Mouse (Mus musculus): ENCODE results near the gene Hmgn3. TPM values are rescaled to one million over a fixed set of nuclear protein-coding genes. Genes with fewer than 3 reads are reported as not detected.
A peak's percentile ranks its signal among the peaks of the same experiment; 100 is the strongest.
"Not testable (repeated sequence)": the region's sequence is repeated elsewhere in the genome, so short reads cannot be mapped to it uniquely, and the experiment has no call there.

Hmgn3 gene
- polyA plus RNA-seq (2014; fragmentation: Nextera tagmentation; extraction: Ambion mirVana): 154 and 172 TPM in 2 replicates

GRCm38 (mm10) chr9:83146446-83147188, at the start of gene Hmgn3:
Gene Hmgn3, minus strand, starts transcription at chr9:83146685.
- H3K27ac ChIP-seq (ENCODE audit: low read depth, low read length): no peak within 1 kb of the TSS
- no peaks in the 10 kb centered on the region for H3K9me3 ChIP-seq (ENCODE audit: control insufficient read depth, low read length)
- H3K36me3 ChIP-seq (ENCODE audit: control insufficient read depth, insufficient read depth, low read length): no peaks in the 10 kb centered on the region
- H3K27me3 ChIP-seq (ENCODE audit: control insufficient read depth, insufficient read depth, low read length): no peaks in the 10 kb centered on the region
- ATAC-seq (ENCODE audit: low FRiP score): peak; percentile 97
- no peak for DNase-seq (ENCODE audit: low spot score, missing footprints)
- peak within 1 kb of the TSS; percentile 62 for H3K9ac ChIP-seq (ENCODE audit: low read length)
- H3K4me2 ChIP-seq: peak within 1 kb of the TSS; percentile 94
- WGBS: 8% methylated on average over 28 of the region's 28 CpGs
- peak within 1 kb of the TSS; percentile 61 for H3K4me3 ChIP-seq (ENCODE audit: low read depth, low read length)
- peaks cover 5% of the 10 kb centered on the region for H3K4me1 ChIP-seq (ENCODE audit: control insufficient read depth, insufficient read depth, low read length)

- H3K4me2 ChIP-seq: no peak overlapping the region
- 81% methylated on average over 10 of the region's 10 CpGs for WGBS
- no peak for DNase-seq (ENCODE audit: low spot score, missing footprints)
- H3K27ac ChIP-seq (ENCODE audit: low read depth, low read length): no peak overlapping the region
- no peaks in the 10 kb centered on the region for H3K27me3 ChIP-seq (ENCODE audit: control insufficient read depth, insufficient read depth, low read length)
- ATAC-seq (ENCODE audit: low FRiP score): no peak
- H3K9ac ChIP-seq (ENCODE audit: low read length): no peak overlapping the region
- H3K4me1 ChIP-seq (ENCODE audit: control insufficient read depth, insufficient read depth, low read length): no peaks in the 10 kb centered on the region
- H3K4me3 ChIP-seq (ENCODE audit: low read depth, low read length): no peak overlapping the region
- no peaks in the 10 kb centered on the region for H3K36me3 ChIP-seq (ENCODE audit: control insufficient read depth, insufficient read depth, low read length)
- no peaks in the 10 kb centered on the region for H3K9me3 ChIP-seq (ENCODE audit: control insufficient read depth, low read length)
Measured at GRCm38 (mm10) chr9:83195765-83196164, 49.3 kb upstream of the Hmgn3 start.

- Histone ChIP-seq H3K9ac (ENCODE audit: low read length) (no peak overlapping the region), H3K27me3 (ENCODE audit: control insufficient read depth, insufficient read depth, low read length) (no peaks in the 10 kb centered on the region), H3K4me1 (ENCODE audit: control insufficient read depth, insufficient read depth, low read length) (no peaks in the 10 kb centered on the region), H3K4me3 (ENCODE audit: low read depth, low read length) (no peak overlapping the region), H3K27ac (ENCODE audit: low read depth, low read length) (no peak overlapping the region), H3K36me3 (ENCODE audit: control insufficient read depth, insufficient read depth, low read length) (no peaks in the 10 kb centered on the region), H3K9me3 (ENCODE audit: control insufficient read depth, low read length) (no peaks in the 10 kb centered on the region), H3K4me2 (no peak overlapping the region)
- ATAC-seq (ENCODE audit: low FRiP score) (no peak), DNase-seq (ENCODE audit: low spot score, missing footprints) (no peak)
- 76% methylated on average over 6 of the region's 6 CpGs for WGBS
Measured at GRCm38 (mm10) chr9:83195007-83195406, 48.5 kb upstream of the Hmgn3 start.

- H3K27me3 ChIP-seq (ENCODE audit: control insufficient read depth, insufficient read depth, low read length): no peaks in the 10 kb centered on the region
- H3K4me2 ChIP-seq: no peak overlapping the region
- DNase-seq (ENCODE audit: low spot score, missing footprints): no peak
- no peaks in the 10 kb centered on the region for H3K9me3 ChIP-seq (ENCODE audit: control insufficient read depth, low read length)
- H3K36me3 ChIP-seq (ENCODE audit: control insufficient read depth, insufficient read depth, low read length): no peaks in the 10 kb centered on the region
- H3K27ac ChIP-seq (ENCODE audit: low read depth, low read length): no peak overlapping the region
- 89% methylated on average over 2 of the region's 2 CpGs for WGBS
- H3K4me3 ChIP-seq (ENCODE audit: low read depth, low read length): no peak overlapping the region
- no peak for ATAC-seq (ENCODE audit: low FRiP score)
- no peak overlapping the region for H3K9ac ChIP-seq (ENCODE audit: low read length)
- no peaks in the 10 kb centered on the region for H3K4me1 ChIP-seq (ENCODE audit: control insufficient read depth, insufficient read depth, low read length)
Measured at GRCm38 (mm10) chr9:83187752-83188151, 41.3 kb upstream of the Hmgn3 start.

- Histone ChIP-seq H3K4me3 (ENCODE audit: low read depth, low read length) (peak overlapping the region; percentile 61), H3K36me3 (ENCODE audit: control insufficient read depth, insufficient read depth, low read length) (no peaks in the 10 kb centered on the region), H3K4me1 (ENCODE audit: control insufficient read depth, insufficient read depth, low read length) (peaks cover 5% of the 10 kb centered on the region), H3K9me3 (ENCODE audit: control insufficient read depth, low read length) (no peaks in the 10 kb centered on the region), H3K4me2 (peak overlapping the region; percentile 94), H3K27ac (ENCODE audit: low read depth, low read length) (no peak overlapping the region), H3K9ac (ENCODE audit: low read length) (peak overlapping the region; percentile 62), H3K27me3 (ENCODE audit: control insufficient read depth, insufficient read depth, low read length) (no peaks in the 10 kb centered on the region)
- 6% methylated on average over 47 of the region's 53 CpGs for WGBS
- peak; percentile 89 for ATAC-seq (ENCODE audit: low FRiP score)
- peak; percentile 97 for DNase-seq (ENCODE audit: low spot score, missing footprints)
Measured at GRCm38 (mm10) chr9:83145591-83146445, 667 bp downstream of the Hmgn3 start.

- 90% methylated on average over 4 of the region's 4 CpGs for WGBS
- H3K27ac ChIP-seq (ENCODE audit: low read depth, low read length): no peak overlapping the region
- no peaks in the 10 kb centered on the region for H3K36me3 ChIP-seq (ENCODE audit: control insufficient read depth, insufficient read depth, low read length)
- no peaks in the 10 kb centered on the region for H3K4me1 ChIP-seq (ENCODE audit: control insufficient read depth, insufficient read depth, low read length)
- DNase-seq (ENCODE audit: low spot score, missing footprints) (no peak), ATAC-seq (ENCODE audit: low FRiP score) (no peak)
- no peak overlapping the region for H3K9ac ChIP-seq (ENCODE audit: low read length)
- H3K9me3 ChIP-seq (ENCODE audit: control insufficient read depth, low read length): no peaks in the 10 kb centered on the region
- H3K4me2 ChIP-seq: no peak overlapping the region
- H3K4me3 ChIP-seq (ENCODE audit: low read depth, low read length): no peak overlapping the region
- H3K27me3 ChIP-seq (ENCODE audit: control insufficient read depth, insufficient read depth, low read length): no peaks in the 10 kb centered on the region
Measured at GRCm38 (mm10) chr9:83129831-83130230, 16.7 kb downstream of the Hmgn3 start.

GRCm38 (mm10) chr9:83127840-83128239, 18.6 kb downstream of the Hmgn3 start:
- DNase-seq (ENCODE audit: low spot score, missing footprints) (peak; percentile 78), ATAC-seq (ENCODE audit: low FRiP score) (no peak)
- no peak overlapping the region for H3K27ac ChIP-seq (ENCODE audit: low read depth, low read length)
- no peak overlapping the region for H3K4me3 ChIP-seq (ENCODE audit: low read depth, low read length)
- WGBS: 84% methylated on average over 7 of the region's 7 CpGs
- no peaks in the 10 kb centered on the region for H3K4me1 ChIP-seq (ENCODE audit: control insufficient read depth, insufficient read depth, low read length)
- H3K27me3 ChIP-seq (ENCODE audit: control insufficient read depth, insufficient read depth, low read length): no peaks in the 10 kb centered on the region
- H3K9me3 ChIP-seq (ENCODE audit: control insufficient read depth, low read length): no peaks in the 10 kb centered on the region
- H3K4me2 ChIP-seq: no peak overlapping the region
- no peaks in the 10 kb centered on the region for H3K36me3 ChIP-seq (ENCODE audit: control insufficient read depth, insufficient read depth, low read length)
- no peak overlapping the region for H3K9ac ChIP-seq (ENCODE audit: low read length)

GRCm38 (mm10) chr9:83126482-83126881, 20.0 kb downstream of the Hmgn3 start:
- DNase-seq (ENCODE audit: low spot score, missing footprints); ATAC-seq (ENCODE audit: low FRiP score); H3K27me3 ChIP-seq (ENCODE audit: control insufficient read depth, insufficient read depth, low read length); H3K4me1 ChIP-seq (ENCODE audit: control insufficient read depth, insufficient read depth, low read length); H3K4me3 ChIP-seq (ENCODE audit: low read depth, low read length); H3K9me3 ChIP-seq (ENCODE audit: control insufficient read depth, low read length); H3K27ac ChIP-seq (ENCODE audit: low read depth, low read length); H3K4me2 ChIP-seq; H3K9ac ChIP-seq (ENCODE audit: low read length); H3K36me3 ChIP-seq (ENCODE audit: control insufficient read depth, insufficient read depth, low read length): not testable (repeated sequence)
- WGBS: 93% methylated on average over 6 of the region's 6 CpGs

GRCm38 (mm10) chr9:83119211-83119610, 27.3 kb downstream of the Hmgn3 start:
- Histone ChIP-seq H3K4me2 (no peak overlapping the region), H3K4me3 (ENCODE audit: low read depth, low read length) (no peak overlapping the region), H3K9ac (ENCODE audit: low read length) (no peak overlapping the region), H3K27ac (ENCODE audit: low read depth, low read length) (no peak overlapping the region), H3K27me3 (ENCODE audit: control insufficient read depth, insufficient read depth, low read length) (no peaks in the 10 kb centered on the region), H3K36me3 (ENCODE audit: control insufficient read depth, insufficient read depth, low read length) (no peaks in the 10 kb centered on the region), H3K4me1 (ENCODE audit: control insufficient read depth, insufficient read depth, low read length) (no peaks in the 10 kb centered on the region), H3K9me3 (ENCODE audit: control insufficient read depth, low read length) (no peaks in the 10 kb centered on the region)
- no peak for ATAC-seq (ENCODE audit: low FRiP score)
- no peak for DNase-seq (ENCODE audit: low spot score, missing footprints)
- WGBS: 90% methylated on average over 2 of the region's 2 CpGs
